Mouse (Mus musculus): ENCODE results near the gene Hoxd4. TPM values are rescaled to one million over a fixed set of nuclear protein-coding genes. Genes with fewer than 3 reads are reported as not detected.

Gene Hoxd4
- polyA plus RNA-seq, 1 experiment: 2.9 TPM

DNA sequence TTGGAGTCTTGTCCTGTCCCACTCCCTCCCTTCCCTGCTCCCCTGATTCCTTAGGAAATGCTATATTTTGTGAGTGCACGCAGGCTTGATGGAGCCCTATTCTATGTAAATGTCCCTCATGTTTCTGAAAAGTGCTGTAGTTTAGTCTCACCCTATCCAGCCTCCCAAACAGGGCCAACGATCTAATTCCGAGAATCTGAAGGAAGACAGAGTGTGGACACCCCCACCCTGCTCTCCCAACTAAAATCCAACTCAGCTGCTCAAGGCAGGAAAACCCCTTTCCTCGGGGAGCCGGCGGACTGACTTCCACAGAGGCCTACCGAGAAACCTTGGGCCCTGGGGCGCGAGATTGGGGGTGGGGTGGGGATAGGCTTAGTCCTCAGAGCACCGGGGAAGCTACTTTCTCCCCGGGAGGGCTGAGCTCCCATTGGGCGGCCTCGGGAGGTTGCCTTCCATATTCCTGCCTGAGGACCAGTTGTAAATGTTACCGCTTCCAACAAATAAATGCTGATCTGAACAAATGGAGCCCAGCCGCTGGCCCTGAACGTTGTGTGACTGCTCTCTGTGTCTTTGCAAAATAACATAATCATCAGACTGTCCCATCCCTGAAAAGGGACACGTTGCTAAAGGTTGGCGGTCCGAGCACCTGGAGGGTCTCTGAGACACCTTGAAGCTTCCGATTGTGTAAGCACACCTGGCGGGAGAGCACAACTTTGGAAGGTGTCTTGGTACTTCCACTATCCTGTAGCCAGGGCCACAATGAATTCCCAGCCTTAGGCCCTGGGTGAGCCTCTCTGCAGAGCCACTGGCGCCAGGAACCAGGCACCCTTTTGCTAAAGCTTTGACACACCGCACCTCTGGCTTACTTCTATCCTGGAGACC, 11.8 kb upstream of the Hoxd4 start:
- WGBS: 25% methylated on average over 23 of the region's 23 CpGs

DNA sequence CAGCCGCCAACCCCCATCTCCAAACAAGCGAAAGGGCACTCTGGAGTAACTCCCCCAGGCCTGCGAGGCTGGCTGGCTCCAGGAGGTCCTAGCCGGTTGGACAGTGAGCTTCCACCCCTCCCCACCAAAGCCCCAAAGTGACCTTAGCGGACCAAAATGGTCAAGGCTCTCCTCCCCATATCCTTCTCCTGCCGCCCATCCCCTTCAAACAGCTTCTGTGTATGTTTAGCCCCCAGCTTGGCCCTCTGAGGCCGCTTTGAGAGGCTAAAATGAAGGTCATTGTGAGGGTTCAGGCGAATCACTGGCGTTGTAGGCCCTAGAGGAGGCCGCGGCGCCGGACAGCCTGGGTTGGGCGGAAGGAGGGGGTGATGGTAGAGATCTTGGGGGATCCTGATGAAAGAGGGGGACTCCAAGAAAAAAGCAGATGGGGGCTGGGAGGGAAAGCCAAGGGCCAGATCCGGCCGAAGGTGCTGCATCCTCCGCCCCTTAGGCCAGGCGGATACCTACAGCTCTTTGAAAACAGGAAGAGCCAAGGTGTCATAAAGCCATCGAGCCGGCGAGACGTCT, 11.1 kb upstream of the Hoxd4 start:
- 22% methylated on average over 22 of the region's 22 CpGs for WGBS
- Histone ChIP-seq H3K27ac (ENCODE audit: control insufficient read depth, insufficient read depth, low read depth, low read length, poor library complexity) (no peak overlapping the region), H3K4me1 (ENCODE audit: control insufficient read depth, insufficient read depth, low read length) (no peaks in the 10 kb centered on the region), H3K4me3 (replicated peaks; ENCODE audit: control insufficient read depth, low read depth, low read length) (no peak overlapping the region)
- TF ChIP-seq CTCF (IDR thresholded peaks at IDR 0.05; ENCODE audit: control insufficient read depth, insufficient read depth, low read length) (no peak), POLR2A (IDR thresholded peaks at IDR 0.05; ENCODE audit: borderline replicate concordance, control insufficient read depth, low read depth, low read length) (no peak)

More for the DNA sequence above, 11.8 kb upstream of the Hoxd4 start:
- Histone ChIP-seq H3K27ac (ENCODE audit: control insufficient read depth, insufficient read depth, low read depth, low read length, poor library complexity) (no peak overlapping the region), H3K4me3 (replicated peaks; ENCODE audit: control insufficient read depth, low read depth, low read length) (no peak overlapping the region), H3K4me1 (ENCODE audit: control insufficient read depth, insufficient read depth, low read length) (no peaks in the 10 kb centered on the region)
- TF ChIP-seq POLR2A (IDR thresholded peaks at IDR 0.05; ENCODE audit: borderline replicate concordance, control insufficient read depth, low read depth, low read length) (no peak), CTCF (IDR thresholded peaks at IDR 0.05; ENCODE audit: control insufficient read depth, insufficient read depth, low read length) (no peak)

DNA sequence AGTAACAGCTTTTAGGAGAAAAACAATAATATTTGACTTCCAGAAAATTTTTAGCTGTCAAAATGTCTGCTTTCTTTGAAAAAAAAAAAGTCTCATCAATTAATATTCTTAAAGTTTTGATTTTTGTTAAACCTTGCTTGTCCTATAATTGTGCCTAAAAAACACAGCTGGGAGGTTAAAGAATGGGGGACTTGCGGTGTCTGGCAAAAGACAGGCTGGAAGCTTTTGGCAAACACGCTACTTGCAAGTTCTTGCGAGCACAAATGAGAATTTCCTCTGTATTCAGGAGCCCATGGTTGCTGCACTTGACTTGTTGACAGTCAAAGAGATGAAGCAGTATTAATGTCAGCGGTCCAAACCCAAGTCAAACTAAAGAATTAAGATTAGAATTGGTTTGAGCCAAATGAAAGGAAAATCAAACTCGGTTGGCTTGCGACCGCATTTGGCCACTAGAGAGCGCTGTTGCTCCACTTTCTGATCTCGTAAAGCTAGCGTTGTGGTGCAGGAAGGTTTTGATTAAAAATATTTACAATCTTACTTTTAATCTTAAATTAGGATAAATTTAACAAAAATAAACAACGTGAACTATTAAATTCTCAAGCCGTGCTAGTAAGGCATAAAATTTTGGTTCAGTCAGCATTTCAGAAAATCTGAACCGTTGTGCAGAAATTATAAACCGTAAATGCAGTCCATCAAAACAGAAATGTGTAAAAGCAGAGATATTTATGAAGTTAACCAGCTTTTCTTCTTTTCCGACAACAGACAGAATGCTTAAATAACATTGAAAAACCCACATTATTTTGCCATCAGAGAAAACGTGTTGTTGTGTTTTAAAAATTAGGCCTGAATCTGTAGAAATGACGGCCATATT, 9.5 kb upstream of the Hoxd4 start:
- Histone ChIP-seq H3K4me1 (ENCODE audit: control insufficient read depth, insufficient read depth, low read length) (no peaks in the 10 kb centered on the region), H3K27ac (ENCODE audit: control insufficient read depth, insufficient read depth, low read depth, low read length, poor library complexity) (no peak overlapping the region), H3K4me3 (replicated peaks; ENCODE audit: control insufficient read depth, low read depth, low read length) (no peak overlapping the region)
- TF ChIP-seq CTCF (IDR thresholded peaks at IDR 0.05; ENCODE audit: control insufficient read depth, insufficient read depth, low read length) (peak; percentile 80), POLR2A (IDR thresholded peaks at IDR 0.05; ENCODE audit: borderline replicate concordance, control insufficient read depth, low read depth, low read length) (no peak)
- WGBS: 17% methylated on average over 17 of the region's 17 CpGs

DNA sequence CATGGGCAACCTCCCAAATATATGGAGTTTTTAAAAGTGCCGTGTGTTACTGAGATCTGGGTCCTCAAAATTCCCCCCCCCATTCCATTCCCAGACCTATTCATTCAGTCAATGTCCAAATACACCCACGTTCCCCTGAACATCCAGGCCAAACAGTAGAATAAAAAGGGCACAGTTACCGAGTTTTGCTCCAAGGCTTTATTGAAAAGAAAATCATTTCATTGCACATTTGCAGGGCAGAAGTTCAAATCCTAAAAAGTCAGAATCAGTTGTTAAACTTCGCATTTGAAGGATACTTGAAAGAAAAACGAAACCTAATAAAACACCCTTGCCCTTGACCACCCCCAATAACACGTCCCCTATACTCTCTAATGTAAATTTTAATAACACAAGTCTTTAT, 8.9 kb upstream of the Hoxd4 start:
- TF ChIP-seq CTCF (IDR thresholded peaks at IDR 0.05; ENCODE audit: control insufficient read depth, insufficient read depth, low read length): no peak
- no peak for TF ChIP-seq POLR2A (IDR thresholded peaks at IDR 0.05; ENCODE audit: borderline replicate concordance, control insufficient read depth, low read depth, low read length)
- Histone ChIP-seq H3K4me3 (replicated peaks; ENCODE audit: control insufficient read depth, low read depth, low read length) (no peak overlapping the region), H3K27ac (ENCODE audit: control insufficient read depth, insufficient read depth, low read depth, low read length, poor library complexity) (no peak overlapping the region), H3K4me1 (ENCODE audit: control insufficient read depth, insufficient read depth, low read length) (no peaks in the 10 kb centered on the region)
- 46% methylated on average over 6 of the region's 6 CpGs for WGBS

DNA sequence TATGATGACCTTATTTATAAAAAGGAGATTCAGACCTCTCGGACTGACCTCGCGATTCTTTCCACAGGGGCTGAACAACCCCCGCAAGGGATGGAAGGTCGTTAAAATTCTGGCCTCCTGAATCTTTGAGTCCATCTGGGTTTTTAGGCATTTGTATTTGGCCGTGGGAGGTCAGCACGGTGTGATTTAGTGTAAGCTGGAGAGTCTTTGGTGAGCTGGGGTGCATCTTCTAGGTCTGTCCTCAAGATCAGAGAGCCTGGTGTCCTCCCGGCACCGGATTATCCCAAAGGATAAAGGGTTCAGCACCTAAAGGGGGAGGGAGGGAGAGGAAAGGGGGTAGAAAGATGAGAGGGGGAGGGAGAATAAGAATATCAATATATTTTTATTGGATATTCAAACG, 8.4 kb upstream of the Hoxd4 start:
- no peak for TF ChIP-seq POLR2A (IDR thresholded peaks at IDR 0.05; ENCODE audit: borderline replicate concordance, control insufficient read depth, low read depth, low read length)
- Histone ChIP-seq H3K27ac (ENCODE audit: control insufficient read depth, insufficient read depth, low read depth, low read length, poor library complexity) (no peak overlapping the region), H3K4me1 (ENCODE audit: control insufficient read depth, insufficient read depth, low read length) (no peaks in the 10 kb centered on the region), H3K4me3 (replicated peaks; ENCODE audit: control insufficient read depth, low read depth, low read length) (no peak overlapping the region)
- 33% methylated on average over 10 of the region's 10 CpGs for WGBS

DNA sequence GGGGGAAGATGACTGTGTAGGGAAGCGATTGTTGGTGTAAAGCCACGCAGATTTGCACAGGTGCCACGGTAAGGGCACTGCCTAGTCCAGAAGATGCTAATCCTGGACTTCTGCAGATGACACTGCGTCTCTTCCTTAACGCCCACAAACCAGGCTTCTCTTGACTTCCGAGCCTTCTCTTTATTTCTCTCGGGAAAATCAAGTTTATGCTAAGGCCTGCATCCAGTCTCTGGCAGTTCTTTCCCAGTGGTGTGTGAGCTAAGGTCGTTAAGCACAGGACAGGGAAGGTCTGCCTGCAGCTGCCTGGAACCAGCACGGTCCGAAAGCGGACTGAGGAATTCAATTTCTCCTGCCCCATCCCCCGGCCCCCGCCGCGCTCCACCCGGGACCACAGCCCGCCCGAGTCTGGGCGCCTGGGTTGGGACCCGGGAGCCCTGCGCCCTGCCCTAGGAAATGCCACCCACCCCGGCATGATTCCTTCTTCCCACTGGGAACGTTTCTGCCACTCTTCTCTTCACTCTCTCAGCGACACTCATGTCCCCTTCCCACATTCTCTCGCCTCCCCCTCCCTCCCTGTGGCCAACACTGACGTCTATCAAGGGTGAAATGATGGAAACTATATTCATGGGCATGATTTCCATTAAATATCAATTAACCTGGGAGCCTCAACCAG, 7.9 kb upstream of the Hoxd4 start:
- Histone ChIP-seq H3K4me1 (ENCODE audit: control insufficient read depth, insufficient read depth, low read length) (no peaks in the 10 kb centered on the region), H3K4me3 (replicated peaks; ENCODE audit: control insufficient read depth, low read depth, low read length) (no peak overlapping the region), H3K27ac (ENCODE audit: control insufficient read depth, insufficient read depth, low read depth, low read length, poor library complexity) (no peak overlapping the region)
- TF ChIP-seq POLR2A (IDR thresholded peaks at IDR 0.05; ENCODE audit: borderline replicate concordance, control insufficient read depth, low read depth, low read length) (no peak), CTCF (IDR thresholded peaks at IDR 0.05; ENCODE audit: control insufficient read depth, insufficient read depth, low read length) (no peak)
- WGBS: 12% methylated on average over 26 of the region's 26 CpGs

DNA sequence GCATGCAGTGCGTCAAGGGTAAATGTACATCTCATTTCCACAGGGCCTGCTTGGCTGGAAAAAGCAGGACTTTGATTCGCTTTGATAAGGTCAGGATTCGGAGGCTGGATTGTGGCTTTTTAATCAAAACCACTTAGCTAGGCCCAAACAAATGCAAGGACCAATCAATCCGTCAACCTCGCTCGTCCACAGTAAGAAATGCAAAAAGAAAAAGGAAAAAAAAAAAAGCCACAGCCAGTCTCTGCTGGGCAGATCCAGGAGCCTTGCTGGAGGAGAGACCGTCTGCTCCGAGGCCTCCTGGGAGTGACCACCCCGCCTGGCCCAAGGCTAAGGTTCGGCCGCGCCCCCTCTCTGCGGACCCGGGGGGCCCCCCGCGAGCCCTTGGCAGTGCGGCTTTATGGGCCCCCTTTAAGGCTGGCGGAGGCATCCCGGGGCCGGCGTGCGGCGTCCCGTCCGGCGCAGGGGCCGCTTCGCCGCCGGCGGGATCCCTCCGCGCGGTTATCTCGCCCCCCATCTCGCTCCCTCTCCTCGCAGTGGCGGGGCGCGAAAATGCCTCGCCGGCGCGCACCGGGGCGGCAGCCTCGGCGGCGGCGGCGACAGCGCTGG, 7.2 kb upstream of the Hoxd4 start, which contains the start of gene Hoxd8:
Gene Hoxd8 (plus strand): TSS at position 223 of the 606 bp plus-strand sequence.
- Histone ChIP-seq H3K27ac (ENCODE audit: control insufficient read depth, insufficient read depth, low read depth, low read length, poor library complexity) (no peak within 1 kb of the TSS; the same call in 1 of the 2 replicates), H3K4me1 (ENCODE audit: control insufficient read depth, insufficient read depth, low read length) (no peaks in the 10 kb centered on the region), H3K4me3 (replicated peaks; ENCODE audit: control insufficient read depth, low read depth, low read length) (no peak within 1 kb of the TSS)
- TF ChIP-seq CTCF (IDR thresholded peaks at IDR 0.05; ENCODE audit: control insufficient read depth, insufficient read depth, low read length) (no peak), POLR2A (IDR thresholded peaks at IDR 0.05; ENCODE audit: borderline replicate concordance, control insufficient read depth, low read depth, low read length) (no peak)
- 3% methylated on average over 51 of the region's 52 CpGs for WGBS
